ENCODE assay signal across 10 mouse cellular contexts in the genomic region with DNA sequence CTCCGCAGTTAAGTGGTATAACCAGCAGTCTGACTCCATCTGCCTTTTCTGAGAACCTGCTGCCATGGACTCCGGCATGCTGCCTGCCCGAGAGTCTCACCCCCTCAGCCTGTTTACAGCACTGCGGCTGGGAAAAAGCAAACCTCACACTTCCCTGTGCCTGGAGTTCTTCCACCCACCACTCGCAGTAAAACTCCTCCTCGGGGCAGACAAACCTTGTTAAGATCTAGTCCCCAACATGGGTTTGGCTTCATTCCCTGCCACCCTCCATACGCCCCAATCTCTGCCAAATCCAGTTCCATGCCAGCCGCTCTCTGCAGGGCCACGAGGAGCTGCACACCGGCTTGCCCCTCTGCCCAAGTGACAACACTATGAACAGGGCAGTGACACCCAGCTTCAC. TPM values are rescaled to one million over a fixed set of nuclear protein-coding genes. Genes with fewer than 3 reads are reported as not detected.
A peak's percentile ranks its signal among the peaks of the same experiment; 100 is the strongest.
DNase-seq lines count a peak whose midpoint lies in the region; ATAC-seq and TF ChIP-seq lines count a peak whose summit lies in the region.
"Had no signal": no experiment of that assay in that cellular context is flagged by ENCODE, and none has a peak within 500 bp of the region (broad histone marks: within the 10 kb centered on the region; RNA-seq: fewer than 3 reads in every experiment).

No protein-coding gene starts in this region.

- TF ChIP-seq CTCF in gastrocnemius, adult 2 months (IDR thresholded peaks at IDR 0.05), result no peak
- no peak for TF ChIP-seq CTCF in brain, embryonic 14.5 days (IDR thresholded peaks at IDR 0.05; ENCODE audit: borderline replicate concordance, extremely low read depth, insufficient read depth, insufficient read length)

- intact Hi-C loops in gastrocnemius, adult 2 months (cut with DNase I), result no loop called here

- H3K9ac ChIP-seq in intestine, embryonic 15.5 days, result no peak overlapping the region
- peak overlapping the region; percentile 43; the same call in 1 of the 2 replicates for H3K9ac ChIP-seq in limb, embryonic 13.5 days
- no peak overlapping the region for H3K9ac ChIP-seq in midbrain, embryonic 11.5 days (ENCODE audit: low read length)
- no peak overlapping the region for H3K9ac ChIP-seq in forebrain, embryonic 11.5 days (ENCODE audit: low read length)
- H3K9ac ChIP-seq: lung, embryonic 14.5 days had no signal

- H3K27me3 ChIP-seq in intestine, embryonic 15.5 days (replicated peaks), result no peaks in the 10 kb centered on the region
- no peaks in the 10 kb centered on the region for H3K27me3 ChIP-seq in limb, embryonic 13.5 days
- no peaks in the 10 kb centered on the region for H3K27me3 ChIP-seq in midbrain, embryonic 11.5 days (ENCODE audit: control insufficient read depth, insufficient read depth, low read length)
- H3K27me3 ChIP-seq in forebrain, embryonic 11.5 days (ENCODE audit: control insufficient read depth, insufficient read depth, low read length), result no peaks in the 10 kb centered on the region

- no peak for ATAC-seq in intestine, embryonic 15.5 days
- no peak for ATAC-seq in limb, embryonic 13.5 days (ENCODE audit: low FRiP score, low read depth)
- ATAC-seq in midbrain, embryonic 11.5 days (ENCODE audit: low FRiP score), result no peak
- ATAC-seq in forebrain, embryonic 11.5 days (replicated peaks; ENCODE audit: low FRiP score), result no peak

- peak overlapping the region; percentile 60 for H3K27ac ChIP-seq in gastrocnemius, adult 2 months
- H3K27ac ChIP-seq in intestine, embryonic 15.5 days, result 0 out of 2 replicates have a peak overlapping the region, but pooled peaks have one; percentile 48
- 0 out of 2 replicates have a peak overlapping the region, but pooled peaks have one; percentile 2 for H3K27ac ChIP-seq in limb, embryonic 13.5 days
- H3K27ac ChIP-seq in midbrain, embryonic 11.5 days (ENCODE audit: low read depth, low read length), result no peak overlapping the region
- no peak overlapping the region for H3K27ac ChIP-seq in forebrain, embryonic 11.5 days (ENCODE audit: low read depth, low read length)

- 0 out of 2 replicates have a peak overlapping the region, but pooled peaks have one; percentile 15 for H3K4me3 ChIP-seq in gastrocnemius, adult 2 months
- no peak overlapping the region for H3K4me3 ChIP-seq in intestine, embryonic 15.5 days (replicated peaks)
- H3K4me3 ChIP-seq in limb, embryonic 13.5 days, result no peak overlapping the region
- no peak overlapping the region for H3K4me3 ChIP-seq in midbrain, embryonic 11.5 days (ENCODE audit: low read depth, low read length)
- no peak overlapping the region for H3K4me3 ChIP-seq in forebrain, embryonic 11.5 days (ENCODE audit: low read depth, low read length)

- peaks cover 7% of the 10 kb centered on the region for H3K4me1 ChIP-seq in intestine, embryonic 15.5 days (replicated peaks)
- peaks cover 32% of the 10 kb centered on the region for H3K4me1 ChIP-seq in limb, embryonic 13.5 days
- peaks cover 8% of the 10 kb centered on the region for H3K4me1 ChIP-seq in midbrain, embryonic 11.5 days (ENCODE audit: control insufficient read depth, insufficient read depth, low read length)
- peaks cover 6% of the 10 kb centered on the region; the same call in 1 of the 2 replicates for H3K4me1 ChIP-seq in forebrain, embryonic 11.5 days (replicated peaks; ENCODE audit: control insufficient read depth, insufficient read depth, low read length)

- no peaks in the 10 kb centered on the region for H3K9me3 ChIP-seq in intestine, embryonic 15.5 days
- H3K9me3 ChIP-seq in limb, embryonic 13.5 days, result no peaks in the 10 kb centered on the region; the same call in 1 of the 2 replicates
- H3K9me3 ChIP-seq in midbrain, embryonic 11.5 days (ENCODE audit: control insufficient read depth, low read length), result no peaks in the 10 kb centered on the region
- no peaks in the 10 kb centered on the region for H3K9me3 ChIP-seq in forebrain, embryonic 11.5 days (ENCODE audit: control insufficient read depth, low read length)

- no peak overlapping the region for H3K4me2 ChIP-seq in intestine, embryonic 15.5 days (replicated peaks)
- H3K4me2 ChIP-seq in limb, embryonic 13.5 days (replicated peaks), result no peak overlapping the region
- H3K4me2 ChIP-seq in midbrain, embryonic 11.5 days, result no peak overlapping the region
- H3K4me2 ChIP-seq in forebrain, embryonic 11.5 days (ENCODE audit: low read depth, low read length, severe bottlenecking), result no peak overlapping the region
- H3K4me2 ChIP-seq: lung, embryonic 14.5 days had no signal

- 57% methylated on average over 10 of the region's 10 CpGs for WGBS in intestine, embryonic 15.5 days
- 36% methylated on average over 10 of the region's 10 CpGs for WGBS in limb, embryonic 13.5 days
- 84% methylated on average over 10 of the region's 10 CpGs for WGBS in midbrain, embryonic 11.5 days
- WGBS in forebrain, embryonic 11.5 days, result 84% methylated on average over 10 of the region's 10 CpGs

- TF ChIP-seq POLR2A in brain, embryonic 14.5 days (IDR thresholded peaks at IDR 0.05; ENCODE audit: borderline replicate concordance, extremely low read depth, insufficient read depth, insufficient read length, poor library complexity, severe bottlenecking), result no peak

- no peaks in the 10 kb centered on the region for H3K36me3 ChIP-seq in intestine, embryonic 15.5 days
- H3K36me3 ChIP-seq in limb, embryonic 13.5 days, result peaks cover 15% of the 10 kb centered on the region; the same call in 1 of the 2 replicates
- H3K36me3 ChIP-seq in midbrain, embryonic 11.5 days (ENCODE audit: control insufficient read depth, insufficient read depth, low read length), result no peaks in the 10 kb centered on the region
- H3K36me3 ChIP-seq in forebrain, embryonic 11.5 days (ENCODE audit: control insufficient read depth, insufficient read depth, low read length), result no peaks in the 10 kb centered on the region

- DNase-seq in gastrocnemius, adult 2 months, result peak; percentile 31
- no peak for DNase-seq in gastrocnemius, adult 18-20 months (ENCODE audit: low spot score)
- DNase-seq in brain, embryonic 14.5 days (ENCODE audit: low read depth), result peak; percentile 59
- no peak for DNase-seq in adrenal gland, postnatal 25 days
- no peak for DNase-seq in midbrain, embryonic 11.5 days (ENCODE audit: low spot score, missing footprints)
- no peak for DNase-seq in forebrain, embryonic 11.5 days (ENCODE audit: low spot score)

RNA-seq across cellular contexts. Expression of a gene that starts 12.9 kb away (rescaled TPM):
- total RNA-seq in gastrocnemius, adult 2 months (2021), result 10 to 100 TPM in 1 of 2 experiments, 1 to 10 TPM in 1; 9.4 to 11.3 TPM
- total RNA-seq in gastrocnemius, adult 18-20 months (2021), result 10 to 100 TPM; 12.0 TPM
- polyA plus RNA-seq in brain, embryonic 14.5 days (2012; rRNA removed), result 16.1 and 16.9 TPM in 2 replicates
- 35.9 and 37.0 TPM in 2 replicates for polyA plus RNA-seq in intestine, embryonic 15.5 days (2015; fragmentation: Nextera tagmentation; extraction: Ambion mirVana)
- 26.7 and 27.3 TPM in 2 replicates for polyA plus RNA-seq in limb, embryonic 13.5 days (2015; fragmentation: Nextera tagmentation; extraction: Ambion mirVana)
- total RNA-seq in adrenal gland, postnatal 25 days (2021), result 15.9 and 17.1 TPM in 2 replicates
- polyA plus RNA-seq in midbrain, embryonic 11.5 days (2014; fragmentation: Nextera tagmentation; extraction: Ambion mirVana), result 13.5 and 14.5 TPM in 2 replicates
- polyA plus RNA-seq in forebrain, embryonic 11.5 days (2014; fragmentation: Nextera tagmentation; extraction: Ambion mirVana), result 17.8 TPM in 2 replicates

RNA-seq across cellular contexts. Expression of a gene that starts 59.3 kb away (rescaled TPM):
- not detected for total RNA-seq in gastrocnemius, adult 2 months (2021)
- under 1 TPM; 0.25 to 0.90 TPM for total RNA-seq in gastrocnemius, adult 18-20 months (2021)
- polyA plus RNA-seq in brain, embryonic 14.5 days (2012; rRNA removed), result 0.15 and 0.23 TPM in 2 replicates
- 21.4 and 26.2 TPM in 2 replicates for polyA plus RNA-seq in intestine, embryonic 15.5 days (2015; fragmentation: Nextera tagmentation; extraction: Ambion mirVana)
- polyA plus RNA-seq in limb, embryonic 13.5 days (2015; fragmentation: Nextera tagmentation; extraction: Ambion mirVana), result 0.15 and 0.46 TPM in 2 replicates
- 0.67 TPM in 1 of 2 replicates, not detected in the other for total RNA-seq in adrenal gland, postnatal 25 days (2021)
- 0.14 and 0.28 TPM in 2 replicates for polyA plus RNA-seq in midbrain, embryonic 11.5 days (2014; fragmentation: Nextera tagmentation; extraction: Ambion mirVana)
- polyA plus RNA-seq in forebrain, embryonic 11.5 days (2014; fragmentation: Nextera tagmentation; extraction: Ambion mirVana), result 0.09 TPM in 1 of 2 replicates, not detected in the other
- total RNA-seq: granulocyte monocyte progenitor cell, adult 5-6 weeks had no signal

Comparison
In these comparisons a context has a peak if more than half of its experiments do, and no peak if none do; other contexts are left out.
1. DNase-seq: peak in gastrocnemius, adult 2 months (single experiment) and brain, embryonic 14.5 days (single experiment); none in gastrocnemius, adult 18-20 months (single experiment), adrenal gland, postnatal 25 days (single experiment), midbrain, embryonic 11.5 days (single experiment) and forebrain, embryonic 11.5 days (single experiment).
2. H3K27ac ChIP-seq: peak in gastrocnemius, adult 2 months (single experiment), intestine, embryonic 15.5 days (single experiment) and limb, embryonic 13.5 days (single experiment); none in midbrain, embryonic 11.5 days (single experiment) and forebrain, embryonic 11.5 days (single experiment).
3. RNA of a gene that starts 59.3 kb away (polyA plus RNA-seq): 21.4 to 26.2 TPM in intestine, embryonic 15.5 days; 0.15 to 0.46 TPM in limb, embryonic 13.5 days, 0.15 to 0.23 TPM in brain, embryonic 14.5 days, 0.14 to 0.28 TPM in midbrain, embryonic 11.5 days and 0.09 TPM in forebrain, embryonic 11.5 days; every median in the first group is over 10 times any median in the second.